Mouse (Mus musculus) heart, postnatal 25 days (tissue): ENCODE data around the gene Aff3. TPM values are rescaled to one million over a fixed set of nuclear protein-coding genes. Genes with fewer than 3 reads are reported as not detected.

ENCODE experiments used
- DNase-seq: peaks from one replicate; pipeline ENCODE4 v3.0.0; 2022; ENCODE audit warnings: low spot score
- intact Hi-C: fragments of 180-260 bp; cut with DNase I; formaldehyde crosslinking; loops from one replicate; pipeline ENCODE4 v1.15.1; 2025
- total RNA-seq, 2 experiments: library from RNA; stranded (reverse); gene quantifications; 2 replicates each; pipeline ENCODE4 v1.2.3; 2021

Aff3 gene
- total RNA-seq, 2 experiments from 2014 or later: 1.8 to 3.4 TPM

- intact Hi-C loops: no loop called here
- DNase-seq: no peak
Observed at GRCm38 (mm10) chr1:38507636-38508179, 157.0 kb downstream of the Aff3 start.

DNA sequence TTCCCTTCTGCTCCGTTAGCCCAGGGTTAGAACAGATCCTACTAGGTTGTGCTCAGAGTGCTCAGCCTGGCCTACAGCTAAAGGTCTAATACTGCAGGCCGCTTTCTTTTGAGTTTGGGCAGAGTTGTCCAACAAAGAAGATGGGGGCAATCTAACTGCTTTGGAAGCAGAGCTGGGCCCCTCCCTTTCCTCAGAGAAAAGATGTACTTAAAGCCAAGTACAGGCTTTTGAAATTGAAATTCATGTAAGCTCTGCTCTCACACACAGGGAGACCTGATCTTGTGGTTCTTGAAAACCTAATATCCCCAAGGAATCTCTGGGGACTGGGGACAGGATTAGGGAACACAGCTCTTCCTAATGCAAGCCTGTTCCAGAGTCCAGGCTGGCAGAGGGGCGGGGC lies 158.4 kb downstream of the Aff3 start:
- intact Hi-C loops: no loop called here
- DNase-seq: no peak

DNA sequence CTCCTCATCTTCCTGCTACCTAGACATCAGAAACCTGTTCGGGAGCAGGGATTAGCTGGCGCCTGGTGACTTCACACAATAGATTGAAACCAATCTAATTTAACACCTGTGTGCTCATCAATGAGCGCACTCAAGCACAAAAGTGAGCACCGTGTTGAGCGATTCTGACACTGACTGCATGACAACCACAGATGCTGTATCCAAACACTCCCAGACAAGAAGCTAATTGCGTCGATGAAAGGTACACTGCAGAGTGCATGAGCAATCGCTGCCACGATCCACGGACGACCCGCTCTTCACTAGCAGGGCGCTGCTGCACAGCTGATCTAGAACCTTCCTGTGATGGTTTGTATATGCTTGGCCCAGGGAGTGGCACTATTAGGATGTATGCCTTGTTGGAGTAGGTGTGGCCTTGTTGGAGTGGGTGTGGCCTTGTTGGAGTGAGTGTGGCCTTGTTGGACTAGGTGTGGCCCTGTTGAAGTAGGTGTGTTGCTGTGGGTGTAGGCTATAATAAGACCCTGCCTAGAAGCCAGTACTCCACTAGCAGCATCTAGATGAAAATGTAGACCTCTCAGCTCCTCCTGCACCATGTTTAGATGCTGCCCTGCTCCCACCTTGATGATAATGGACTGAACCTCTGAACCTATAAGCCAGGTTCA lies 161.2 kb downstream of the Aff3 start:
- intact Hi-C loops: no loop called here
- no peak for DNase-seq

DNA sequence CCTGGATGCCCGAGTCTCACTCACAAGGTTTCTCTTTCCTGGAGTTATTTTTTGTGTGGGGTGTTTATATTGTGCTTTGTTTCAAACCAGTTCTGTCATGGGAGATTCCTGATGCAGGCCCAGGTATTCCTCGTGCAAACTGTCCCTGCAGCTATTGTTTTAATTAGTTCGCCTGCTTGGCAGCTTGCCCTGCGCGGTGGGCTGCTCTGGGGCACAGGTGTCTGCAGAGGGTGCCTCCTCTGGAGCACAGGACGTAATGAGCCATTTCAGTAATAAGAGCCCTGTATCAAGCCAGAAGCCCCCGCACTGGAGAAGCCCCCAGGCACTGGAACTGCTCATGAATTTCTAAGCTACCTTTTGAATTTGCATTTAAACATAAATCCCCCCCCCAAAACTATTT lies 162.0 kb downstream of the Aff3 start:
- no peak for DNase-seq
- intact Hi-C loops: no loop called here

DNA sequence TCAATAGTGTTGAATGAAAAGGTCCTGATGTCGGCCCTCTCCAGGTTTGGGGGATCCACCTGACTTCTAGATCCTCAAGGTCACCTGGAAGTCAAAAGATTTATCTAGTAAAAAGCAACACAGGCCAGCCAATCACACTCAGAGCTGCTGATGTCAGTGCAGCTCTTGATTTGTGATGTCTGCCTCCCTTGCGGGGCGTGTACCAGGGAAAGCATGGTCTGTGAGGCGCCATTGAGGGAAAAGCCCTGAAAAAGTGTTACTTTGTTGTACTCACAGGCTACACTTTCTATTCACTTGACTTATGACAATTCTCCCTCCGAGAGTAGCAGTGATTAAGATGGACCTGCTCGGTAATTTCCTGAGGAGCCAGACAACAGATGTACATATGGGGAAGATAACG lies 163.5 kb downstream of the Aff3 start:
- intact Hi-C loops: no loop called here
- DNase-seq: no peak

- intact Hi-C loops: no loop called here
- DNase-seq: no peak
Observed at GRCm38 (mm10) chr1:38499500-38499899, 165.3 kb downstream of the Aff3 start.

DNA sequence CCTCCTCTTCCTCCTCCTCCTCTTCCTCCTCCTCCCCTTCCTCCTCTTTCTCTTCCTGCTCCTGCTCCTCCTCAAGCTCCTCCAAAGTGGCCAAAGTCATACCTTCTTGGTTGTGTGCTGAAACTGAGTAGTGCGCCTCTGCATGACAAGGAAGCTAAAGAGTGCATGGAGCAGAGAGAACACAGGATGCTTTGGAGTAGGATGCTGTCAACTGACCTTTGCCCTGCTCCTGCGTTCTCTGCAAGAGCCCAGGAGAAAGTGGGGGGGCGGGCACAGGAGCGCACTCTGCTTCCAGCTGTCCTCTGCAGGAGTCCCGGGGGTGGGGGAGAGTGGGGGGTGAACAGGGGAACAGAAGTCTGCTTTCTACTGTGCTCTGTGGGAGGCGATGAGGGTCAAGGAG lies 167.2 kb downstream of the Aff3 start:
- intact Hi-C loops: no loop called here
- no peak for DNase-seq

- DNase-seq: no peak
- intact Hi-C loops: no loop called here
Observed at GRCm38 (mm10) chr1:38496886-38497528, 167.7 kb downstream of the Aff3 start.

DNA sequence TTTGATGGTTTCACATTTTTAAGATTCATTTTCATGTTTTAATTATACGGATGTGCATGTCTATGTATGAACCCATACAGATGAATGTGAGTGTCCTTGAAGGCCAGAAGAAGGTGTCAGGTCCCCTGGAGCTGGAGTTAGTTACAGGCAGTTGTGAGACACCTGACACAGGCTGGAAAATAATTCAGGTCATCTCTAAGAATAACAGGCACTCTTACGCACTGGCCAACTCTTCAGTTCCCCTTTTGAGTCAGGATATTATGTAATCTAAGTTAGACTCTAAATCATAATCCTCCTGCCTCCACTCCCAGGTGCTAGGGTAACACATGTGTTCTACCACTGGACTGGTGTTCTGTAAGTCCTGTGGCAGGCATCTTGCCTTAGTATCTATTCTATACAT lies 169.5 kb downstream of the Aff3 start:
- DNase-seq: no peak
- intact Hi-C loops: no loop called here

DNA sequence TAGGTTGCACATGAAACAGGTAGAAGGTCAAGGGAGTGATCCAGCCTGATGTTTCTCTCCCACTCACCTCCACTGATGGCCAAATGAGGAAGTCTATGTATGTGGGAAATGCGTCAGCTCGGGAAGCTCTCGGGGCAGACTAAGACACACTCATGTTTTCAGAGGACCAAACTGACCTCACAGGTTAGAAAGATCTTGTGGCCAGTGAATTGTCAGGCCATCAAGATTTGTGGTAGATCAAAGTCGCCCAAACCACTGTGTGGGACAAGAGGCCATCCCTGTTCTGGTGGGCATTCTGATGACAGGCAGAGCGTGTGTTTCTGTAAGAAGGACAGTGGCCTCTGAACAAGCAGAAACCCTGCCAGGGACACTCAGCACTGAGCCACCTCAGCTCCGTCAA lies 175.0 kb downstream of the Aff3 start:
- no peak for DNase-seq
- intact Hi-C loops: no loop called here

DNA sequence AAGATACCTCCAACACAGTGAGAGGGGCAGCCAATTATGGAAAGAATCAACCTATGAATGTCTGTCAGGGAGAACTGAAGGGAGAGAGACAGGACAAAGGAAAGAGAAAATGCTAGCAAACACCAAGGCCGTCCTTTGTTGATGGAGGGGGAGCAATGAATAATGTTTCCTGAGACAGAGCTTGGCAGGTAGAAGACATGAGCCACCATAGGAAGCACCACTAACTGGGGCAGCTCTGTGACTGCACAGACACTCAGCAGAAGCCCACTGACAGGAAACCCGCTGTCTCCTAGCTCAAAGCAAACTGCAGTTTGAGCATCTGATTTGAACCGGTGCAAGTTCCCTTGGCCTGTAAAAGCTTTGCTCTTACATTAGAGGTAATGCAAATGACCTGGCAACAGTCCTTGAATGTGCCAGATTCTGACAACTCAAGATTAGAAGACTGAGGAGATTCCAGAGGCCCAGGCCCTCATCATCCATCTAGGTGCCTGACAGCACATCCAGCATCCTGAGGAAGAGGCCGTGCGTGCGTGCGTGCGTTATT lies 176.0 kb downstream of the Aff3 start:
- no peak for DNase-seq
- intact Hi-C loops: no loop called here

DNA sequence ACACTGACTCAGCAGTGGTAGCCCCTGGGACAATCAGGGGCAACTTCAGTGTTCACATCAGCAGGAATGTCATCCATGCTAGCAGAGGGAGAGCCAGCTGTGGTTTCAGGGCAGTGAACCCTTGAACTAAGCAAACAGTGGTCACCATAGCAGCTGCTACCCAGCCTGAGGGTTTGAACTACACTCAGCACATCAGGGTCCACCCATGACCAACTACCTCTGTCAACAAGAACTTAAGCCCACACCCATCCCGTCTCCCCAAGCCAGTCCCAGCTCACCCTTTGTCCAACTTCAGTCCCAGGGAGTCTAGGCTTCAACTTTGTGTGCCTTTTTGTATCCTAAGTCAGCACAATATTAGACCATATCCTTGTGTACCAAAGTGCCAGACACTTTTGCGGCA lies 176.9 kb downstream of the Aff3 start:
- intact Hi-C loops: no loop called here
- DNase-seq: no peak

- DNase-seq: no peak
- intact Hi-C loops: no loop called here
Observed at GRCm38 (mm10) chr1:38483191-38483590, 181.6 kb downstream of the Aff3 start.

DNA sequence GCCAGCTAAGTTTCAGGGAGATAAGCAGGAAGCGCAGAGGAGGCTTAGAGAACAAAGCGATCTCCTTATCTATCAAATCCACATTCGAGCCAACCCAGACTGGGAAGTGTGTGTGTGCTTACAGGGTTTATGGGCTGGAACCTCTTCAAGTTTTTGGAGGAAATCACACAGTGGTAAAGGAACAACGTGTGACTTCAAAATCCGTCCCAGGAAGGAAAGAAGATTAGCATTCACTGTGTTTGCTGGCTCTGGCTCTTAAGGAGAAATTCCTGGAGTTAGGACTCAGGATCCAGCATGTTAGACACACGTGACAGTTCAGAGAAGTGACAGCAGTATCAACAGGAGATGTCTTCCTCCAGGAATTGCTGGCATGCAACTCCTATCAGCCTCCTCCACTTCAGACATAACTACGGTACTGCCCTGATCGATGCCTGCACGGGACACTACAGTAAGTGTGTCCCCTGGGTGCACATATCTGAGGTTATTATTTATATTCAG lies 186.5 kb downstream of the Aff3 start:
- intact Hi-C loops: no loop called here
- no peak for DNase-seq

GRCm38 (mm10) chr1:38470817-38471216 lies 193.9 kb downstream of the Aff3 start:
- DNase-seq: no peak
- intact Hi-C loops: no loop called here

GRCm38 (mm10) chr1:38470166-38470565 lies 194.6 kb downstream of the Aff3 start:
- DNase-seq: no peak
- intact Hi-C loops: no loop called here

- intact Hi-C loops: no loop called here
- DNase-seq: no peak
Observed at GRCm38 (mm10) chr1:38467305-38468083, 197.3 kb downstream of the Aff3 start.

DNA sequence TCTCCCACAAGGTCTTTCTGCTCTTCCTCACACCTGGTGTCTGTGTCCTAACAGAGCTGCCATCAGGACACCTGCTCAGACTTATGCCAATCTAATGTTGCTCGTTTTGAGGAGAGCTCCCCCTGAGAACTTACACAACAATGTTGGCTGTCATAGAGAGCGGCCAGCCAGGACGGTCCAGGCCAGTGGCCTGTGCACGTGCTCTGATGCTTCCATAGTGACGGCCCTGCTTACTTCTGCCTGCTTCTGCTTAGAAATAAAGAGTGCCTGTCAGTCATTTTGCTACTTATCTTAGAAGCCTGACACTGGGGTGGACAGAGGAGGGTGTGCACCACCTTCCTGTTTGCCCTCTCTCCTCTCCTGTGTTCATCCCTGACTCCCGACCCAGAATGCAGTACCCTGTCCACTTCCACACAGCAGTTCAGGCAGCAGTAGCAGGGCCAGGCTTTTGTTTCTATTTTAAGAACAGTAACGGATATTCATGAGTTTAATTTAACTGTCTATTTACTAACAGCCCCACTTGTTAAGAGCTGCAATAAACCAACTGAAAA lies 208.0 kb downstream of the Aff3 start:
- intact Hi-C loops: no loop called here
- DNase-seq: no peak

GRCm38 (mm10) chr1:38454921-38455320 lies 209.8 kb downstream of the Aff3 start:
- no peak for DNase-seq
- intact Hi-C loops: no loop called here

DNA sequence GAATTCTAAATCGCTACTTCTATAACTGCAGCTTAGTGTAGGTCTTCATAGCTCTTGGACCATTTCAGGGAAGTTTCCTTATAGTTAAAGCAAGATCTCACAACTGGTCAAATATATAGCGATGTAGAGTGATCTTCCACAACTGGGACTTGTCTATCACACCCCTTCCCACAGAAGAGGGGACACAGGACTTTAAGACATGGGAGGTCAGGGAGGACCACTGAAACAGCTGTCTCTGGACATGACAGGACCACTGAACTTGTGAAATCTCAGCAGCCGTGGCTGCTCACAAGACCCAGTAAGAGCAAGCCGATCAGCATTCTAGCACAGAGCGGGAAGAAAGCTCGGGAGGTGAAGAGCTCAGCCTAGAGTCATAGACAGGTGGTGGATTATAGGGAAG lies 213.4 kb downstream of the Aff3 start:
- intact Hi-C loops: no loop called here
- DNase-seq: no peak
